Mouse (Mus musculus): ENCODE measurements around the gene Rbmx.

GRCm38 (mm10) chrX:57433897-57434296 is 41.1 kb upstream of the Rbmx start:
- TF ChIP-seq CTCF (IDR thresholded peaks at IDR 0.05; ENCODE audit: borderline replicate concordance, insufficient read depth, low read length), result no peak
- TF ChIP-seq POLR2A (IDR thresholded peaks at IDR 0.05; ENCODE audit: low read depth, low read length), result no peak

All from embryonic fibroblast, embryonic 13.5 days (primary cell).